In the genomic region with DNA sequence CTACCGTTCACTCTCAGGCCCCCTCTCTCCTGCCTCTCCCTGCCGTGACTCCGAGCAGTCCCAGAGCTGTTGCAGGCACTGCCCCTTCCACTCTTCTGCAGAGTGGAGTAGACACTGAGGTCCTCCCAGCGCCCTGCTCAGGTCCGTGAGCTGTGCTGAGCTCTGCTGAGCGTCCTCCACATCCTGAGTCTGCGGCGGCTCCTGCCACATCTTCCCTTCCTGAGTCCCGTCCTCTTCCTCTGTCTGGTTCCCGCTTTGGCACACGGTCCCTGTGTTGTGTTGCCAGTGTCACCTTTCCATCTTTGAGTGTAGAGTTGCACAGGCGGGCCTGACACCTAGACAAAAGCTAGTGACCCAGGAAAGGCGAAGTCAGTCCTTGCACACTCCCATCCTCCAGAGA, we compare ENCODE assay signal across 10 mouse cellular contexts. TPM values are rescaled to one million over a fixed set of nuclear protein-coding genes. Genes with fewer than 3 reads are reported as not detected.
DNase-seq lines count a peak whose midpoint lies in the region; ATAC-seq and TF ChIP-seq lines count a peak whose summit lies in the region.
"Had no signal": no experiment of that assay in that cellular context is flagged by ENCODE, and none has a peak within 500 bp of the region (broad histone marks: within the 10 kb centered on the region; RNA-seq: fewer than 3 reads in every experiment).

No protein-coding gene starts in this region.

- H3K4me3 ChIP-seq in heart, embryonic 11.5 days (ENCODE audit: low read depth, low read length), result no peak overlapping the region
- peak overlapping the region; percentile 42 for H3K4me3 ChIP-seq in megakaryocyte, embryonic 14.5 days (replicated peaks)
- H3K4me3 ChIP-seq in intestine, embryonic 15.5 days (replicated peaks), result no peak overlapping the region
- H3K4me3 ChIP-seq in liver, postnatal 0 days (ENCODE audit: low read depth, low read length), result peak overlapping the region; percentile 28
- H3K4me3 ChIP-seq: neural tube, embryonic 13.5 days had no signal

- H3K9ac ChIP-seq in heart, embryonic 11.5 days (ENCODE audit: low read depth, low read length), result peak overlapping the region; percentile 34; the same call in 1 of the 2 replicates
- no peak overlapping the region for H3K9ac ChIP-seq in intestine, embryonic 15.5 days
- peak overlapping the region; percentile 58 for H3K9ac ChIP-seq in liver, postnatal 0 days (replicated peaks)
- H3K9ac ChIP-seq: neural tube, embryonic 13.5 days had no signal

- no peak for DNase-seq in heart, postnatal 25 days (ENCODE audit: low spot score)
- DNase-seq in liver, postnatal 0 days, result peak; percentile 29
- no peak for DNase-seq in cerebellum, postnatal 36 days
- no peak for DNase-seq in retina, postnatal 1 day
- DNase-seq: left cerebral cortex, postnatal 4 days had no signal

- H3K4me2 ChIP-seq in heart, embryonic 11.5 days, result peak overlapping the region; percentile 31
- 0 out of 2 replicates have a peak overlapping the region, but pooled peaks have one; percentile 11 for H3K4me2 ChIP-seq in intestine, embryonic 15.5 days (replicated peaks)
- H3K4me2 ChIP-seq in liver, postnatal 0 days (ENCODE audit: low read depth, low read length), result peak overlapping the region; percentile 54
- H3K4me2 ChIP-seq: neural tube, embryonic 13.5 days had no signal

- H3K27ac ChIP-seq in heart, embryonic 11.5 days (ENCODE audit: low read depth, low read length), result peak overlapping the region; percentile 81
- H3K27ac ChIP-seq in intestine, embryonic 15.5 days, result peak overlapping the region; percentile 83
- H3K27ac ChIP-seq in liver, postnatal 0 days (ENCODE audit: low read depth), result peak overlapping the region; percentile 93

- H3K27me3 ChIP-seq in heart, embryonic 11.5 days (ENCODE audit: control insufficient read depth, insufficient read depth, low read length), result no peaks in the 10 kb centered on the region
- H3K27me3 ChIP-seq in megakaryocyte, embryonic 14.5 days (replicated peaks), result no peaks in the 10 kb centered on the region
- no peaks in the 10 kb centered on the region for H3K27me3 ChIP-seq in intestine, embryonic 15.5 days (replicated peaks)
- H3K27me3 ChIP-seq in liver, postnatal 0 days (ENCODE audit: insufficient read depth, low read length), result no peaks in the 10 kb centered on the region
- H3K27me3 ChIP-seq: neural tube, embryonic 13.5 days had no signal

- H3K9me3 ChIP-seq in heart, embryonic 11.5 days (replicated peaks; ENCODE audit: control insufficient read depth, low read length), result no peaks in the 10 kb centered on the region
- no peaks in the 10 kb centered on the region for H3K9me3 ChIP-seq in megakaryocyte, embryonic 14.5 days
- no peaks in the 10 kb centered on the region for H3K9me3 ChIP-seq in intestine, embryonic 15.5 days
- H3K9me3 ChIP-seq in liver, postnatal 0 days (ENCODE audit: low read length), result no peaks in the 10 kb centered on the region
- H3K9me3 ChIP-seq: neural tube, embryonic 13.5 days had no signal

- no peak for TF ChIP-seq CTCF in liver, postnatal 0 days (IDR thresholded peaks at IDR 0.05; ENCODE audit: low read depth)

- H3K36me3 ChIP-seq in heart, embryonic 11.5 days (ENCODE audit: control insufficient read depth, insufficient read depth, low read length), result peaks cover 18% of the 10 kb centered on the region
- H3K36me3 ChIP-seq in megakaryocyte, embryonic 14.5 days (replicated peaks; ENCODE audit: low read length), result peaks cover 81% of the 10 kb centered on the region
- peaks cover 17% of the 10 kb centered on the region for H3K36me3 ChIP-seq in intestine, embryonic 15.5 days
- H3K36me3 ChIP-seq in liver, postnatal 0 days (replicated peaks; ENCODE audit: insufficient read depth, low read length), result peaks cover 27% of the 10 kb centered on the region

- intact Hi-C loops in heart, postnatal 25 days (cut with DNase I), result loop anchor here (10.0 kb wide), 1 partner anchor 364 kb away; no protein-coding TSS in a partner anchor

- H3K4me1 ChIP-seq in heart, embryonic 11.5 days (ENCODE audit: control insufficient read depth, insufficient read depth, low read length), result peaks cover 39% of the 10 kb centered on the region
- peaks cover 87% of the 10 kb centered on the region for H3K4me1 ChIP-seq in megakaryocyte, embryonic 14.5 days
- peaks cover 29% of the 10 kb centered on the region for H3K4me1 ChIP-seq in intestine, embryonic 15.5 days (replicated peaks)
- peaks cover 43% of the 10 kb centered on the region for H3K4me1 ChIP-seq in liver, postnatal 0 days (ENCODE audit: insufficient read depth)

- TF ChIP-seq EP300 in liver, postnatal 0 days (IDR thresholded peaks at IDR 0.05; ENCODE audit: low read depth), result no peak

- ATAC-seq in heart, embryonic 11.5 days (replicated peaks; ENCODE audit: insufficient number of reproducible peaks, low FRiP score, low TSS enrichment), result 0 out of 2 replicates have a peak, but pooled peaks have one; percentile 12
- no peak for ATAC-seq in megakaryocyte, adult 5-6 weeks (ENCODE audit: poor library complexity, severe bottlenecking)
- no peak for ATAC-seq in intestine, embryonic 15.5 days
- no peak for ATAC-seq in liver, postnatal 0 days

- 42% methylated on average over 13 of the region's 13 CpGs for WGBS in heart, embryonic 11.5 days (ENCODE audit: insufficient replicate concordance)
- WGBS in intestine, embryonic 15.5 days, result 49% methylated on average over 13 of the region's 13 CpGs
- WGBS in liver, postnatal 0 days (ENCODE audit: insufficient replicate concordance), result 65% methylated on average over 13 of the region's 13 CpGs

RNA-seq across cellular contexts. Expression of a gene that starts 42.4 kb away (rescaled TPM):
- 1.4 and 1.7 TPM in 2 replicates for polyA plus RNA-seq in heart, embryonic 11.5 days (2014; fragmentation: Nextera tagmentation; extraction: Ambion mirVana)
- 1 to 10 TPM; 4.2 to 5.3 TPM for total RNA-seq in heart, postnatal 25 days (2021)
- 1.7 and 2.1 TPM in 2 replicates for polyA plus RNA-seq in megakaryocyte, embryonic 14.5 days (2012; ENCODE audit: insufficient read depth, low replicate concordance)
- 4.6 and 5.4 TPM in 2 replicates for total RNA-seq in megakaryocyte, adult 5-6 weeks (2015)
- total RNA-seq in megakaryocyte, adult 5-6 weeks (2017), result 4.6 and 4.8 TPM in 2 replicates
- 2.1 and 2.5 TPM in 2 replicates for polyA plus RNA-seq in intestine, embryonic 15.5 days (2015; fragmentation: Nextera tagmentation; extraction: Ambion mirVana)
- 0.60 and 0.62 TPM in 2 replicates for polyA plus RNA-seq in liver, postnatal 0 days (2015; fragmentation: Nextera tagmentation; extraction: Ambion mirVana)

RNA-seq across cellular contexts. Expression of a gene that starts 56.5 kb away (rescaled TPM):
- polyA plus RNA-seq in heart, embryonic 11.5 days (2014; fragmentation: Nextera tagmentation; extraction: Ambion mirVana), result 8.6 and 9.2 TPM in 2 replicates
- total RNA-seq in heart, postnatal 25 days (2021), result 10 to 100 TPM; 21.3 to 24.0 TPM
- 92.3 and 120 TPM in 2 replicates for polyA plus RNA-seq in megakaryocyte, embryonic 14.5 days (2012; ENCODE audit: insufficient read depth, low replicate concordance)
- total RNA-seq in megakaryocyte, adult 5-6 weeks (2015), result 58.4 and 60.3 TPM in 2 replicates
- 22.7 and 26.5 TPM in 2 replicates for total RNA-seq in megakaryocyte, adult 5-6 weeks (2017)
- 25.4 and 29.2 TPM in 2 replicates for polyA plus RNA-seq in intestine, embryonic 15.5 days (2015; fragmentation: Nextera tagmentation; extraction: Ambion mirVana)
- 22.3 and 22.6 TPM in 2 replicates for polyA plus RNA-seq in liver, postnatal 0 days (2015; fragmentation: Nextera tagmentation; extraction: Ambion mirVana)

Comparison
In these comparisons a context has a peak if more than half of its experiments do, and no peak if none do; other contexts are left out.
1. H3K4me3 ChIP-seq: peak in megakaryocyte, embryonic 14.5 days (single experiment) and liver, postnatal 0 days (single experiment); none in heart, embryonic 11.5 days (single experiment) and intestine, embryonic 15.5 days (single experiment).
2. Peak in every context shown above with its lines, with median percentiles within 50 percentile points of each other: H3K27ac ChIP-seq and H3K4me2 ChIP-seq.